13 mouse cellular contexts compared by ENCODE assay signal in the genomic region with DNA sequence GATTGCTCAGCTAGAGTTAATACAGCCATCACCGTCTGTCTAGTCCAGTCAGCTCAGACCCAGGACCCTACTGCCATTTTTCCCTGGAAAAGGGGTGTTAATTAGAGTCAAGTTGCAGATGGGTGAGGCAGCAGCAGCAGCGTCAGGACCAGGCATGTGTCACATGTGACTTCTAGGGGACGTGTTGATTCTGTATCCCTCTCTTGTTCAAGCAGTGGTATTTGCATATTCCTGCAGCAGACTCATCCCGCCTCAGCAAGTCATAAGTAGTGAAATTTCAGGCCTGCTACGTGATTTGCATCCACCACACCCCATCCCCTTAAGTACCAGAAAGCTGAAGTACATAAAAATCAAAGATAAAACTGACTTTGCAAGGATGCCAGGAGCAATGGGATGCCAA.
"Had no signal": no experiment of that assay in that cellular context is flagged by ENCODE, and none has a peak within 500 bp of the region (broad histone marks: within the 10 kb centered on the region; RNA-seq: fewer than 3 reads in every experiment).

No protein-coding gene starts in this region.

- H3K27ac ChIP-seq: kidney, postnatal 0 days; liver, embryonic 14.5 days; neural tube, embryonic 12.5 days had no signal

- H3K9ac ChIP-seq: limb, embryonic 12.5 days; liver, embryonic 14.5 days; neural tube, embryonic 12.5 days had no signal

- H3K9me3 ChIP-seq: limb, embryonic 12.5 days; neural tube, embryonic 12.5 days had no signal

- H3K4me1 ChIP-seq: limb, embryonic 12.5 days; neural tube, embryonic 12.5 days had no signal

- H3K27me3 ChIP-seq: limb, embryonic 12.5 days; neural tube, embryonic 12.5 days had no signal

- H3K4me2 ChIP-seq: limb, embryonic 12.5 days; neural tube, embryonic 12.5 days had no signal

- H3K4me3 ChIP-seq: limb, embryonic 12.5 days; neural tube, embryonic 12.5 days had no signal

- DNase-seq: kidney, adult 8-10 months; kidney, postnatal 36 days; liver; lung, adult 18-20 months; lung, postnatal 36 days; right cerebral cortex, postnatal 4 days; spleen, adult 18-20 months; thymus, adult 18-20 months; thymus, postnatal 14 days had no signal
